11 mouse cellular contexts compared by ENCODE assay signal in genomic region chr4:141419398-141420191, GRCm38 (mm10). TPM values are rescaled to one million over a fixed set of nuclear protein-coding genes. Genes with fewer than 3 reads are reported as not detected.
DNase-seq lines count a peak whose midpoint lies in the region; ATAC-seq and TF ChIP-seq lines count a peak whose summit lies in the region.
"Had no signal": no experiment of that assay in that cellular context is flagged by ENCODE, and none has a peak within 500 bp of the region (broad histone marks: within the 10 kb centered on the region; RNA-seq: fewer than 3 reads in every experiment).

No protein-coding gene starts in this region.

- TF ChIP-seq EP300 in CH12.LX (IDR thresholded peaks at IDR 0.05; ENCODE audit: low read length) = no peak

- ATAC-seq in kidney, embryonic 16.5 days (ENCODE audit: low FRiP score, low TSS enrichment) = peak; percentile 53
- ATAC-seq in granulocyte monocyte progenitor cell, adult 5-6 weeks (replicated peaks; ENCODE audit: poor library complexity, severe bottlenecking) = peak; percentile 98
- ATAC-seq: hindbrain, postnatal 0 days had no signal

- no peak for TF ChIP-seq POLR2A in CH12.LX (IDR thresholded peaks at IDR 0.05; ENCODE audit: low read depth, low read length)

- TF ChIP-seq CTCF in CH12.LX (conservative IDR thresholded peaks at IDR 0.05 in 1 of 2, IDR thresholded peaks at IDR 0.05 in 1 of 2; ENCODE audit: low read depth in 2 of 2, low read length in 2 of 2) = no peak

- H3K4me3 ChIP-seq in kidney, embryonic 16.5 days (ENCODE audit: low read length) = no peak overlapping the region
- H3K4me3 ChIP-seq in CH12.LX (replicated peaks in 1 of 3; ENCODE audit: low read depth in 2 of 3, low read length in 2 of 3, poor library complexity in 1 of 3) (no peak overlapping the region), macrophage (ENCODE audit: inconsistent target) (no peak overlapping the region)
- H3K4me3 ChIP-seq: embryonic facial prominence, embryonic 15.5 days had no signal

- intact Hi-C loops in gastrocnemius, postnatal 36 days (cut with DNase I) = no loop called here

- no peak for TF ChIP-seq RAD21 in CH12.LX (IDR thresholded peaks at IDR 0.05; ENCODE audit: low read depth, low read length)

- H3K9me3 ChIP-seq in kidney, embryonic 16.5 days (ENCODE audit: low read length) = no peaks in the 10 kb centered on the region
- H3K9me3 ChIP-seq in CH12.LX (replicated peaks; ENCODE audit: low read length) = no peaks in the 10 kb centered on the region
- H3K9me3 ChIP-seq: embryonic facial prominence, embryonic 15.5 days had no signal

- DNase-seq in kidney, postnatal 36 days = no peak
- peak; percentile 75 for DNase-seq in CH12.LX (ENCODE audit: extremely low read depth)
- no peak for DNase-seq in gastrocnemius, postnatal 36 days
- no peak for DNase-seq in cerebellum, postnatal 25 days
- DNase-seq in gastrocnemius, postnatal 4 days (ENCODE audit: low spot score in 2 of 2) = no peak

- H3K79me2 ChIP-seq in CH12.LX (replicated peaks; ENCODE audit: control insufficient read depth, extremely low read depth, insufficient read depth, poor library complexity, severe bottlenecking) = no peaks in the 10 kb centered on the region
- no peaks in the 10 kb centered on the region for H3K79me2 ChIP-seq in macrophage (ENCODE audit: inconsistent target)

- H3K27ac ChIP-seq in kidney, embryonic 16.5 days (ENCODE audit: low read length) = peak overlapping the region; percentile 33; the same call in 1 of the 2 replicates
- H3K27ac ChIP-seq in CH12.LX (ENCODE audit: insufficient read depth, low read depth) = no peak overlapping the region
- peak overlapping the region; percentile 44 for H3K27ac ChIP-seq in macrophage
- H3K27ac ChIP-seq: embryonic facial prominence, embryonic 15.5 days; hindbrain, postnatal 0 days; liver, embryonic 14.5 days had no signal

- peaks cover 27% of the 10 kb centered on the region for H3K4me1 ChIP-seq in kidney, embryonic 16.5 days (ENCODE audit: insufficient read depth, low read length)
- peaks cover 13 to 45% of the 10 kb centered on the region in 2 experiments for H3K4me1 ChIP-seq in CH12.LX (ENCODE audit: control insufficient read depth in 1 of 2, insufficient read depth in 2 of 2)

- no peak overlapping the region for H3K4me2 ChIP-seq in kidney, embryonic 16.5 days (replicated peaks; ENCODE audit: low read depth, low read length)
- H3K4me2 ChIP-seq in CH12.LX (ENCODE audit: insufficient read depth, low read depth, poor library complexity, severe bottlenecking) = no peak overlapping the region
- H3K4me2 ChIP-seq: embryonic facial prominence, embryonic 15.5 days had no signal

- dilution Hi-C loops in CH12.LX (cut with MboI; ENCODE audit: extremely low pct_ligation_motif_present, extremely low pct_unique_long_range_greater_than_20kb, low sequenced_read_pairs) = no loop called here

- H3K36me3 ChIP-seq in kidney, embryonic 16.5 days (ENCODE audit: insufficient read depth, low read length) = no peaks in the 10 kb centered on the region
- H3K36me3 ChIP-seq in CH12.LX (replicated peaks in 1 of 2; ENCODE audit: control insufficient read depth in 1 of 2, insufficient read depth in 1 of 2, low read length in 1 of 2) (no peaks in the 10 kb centered on the region), macrophage (ENCODE audit: inconsistent target) (no peaks in the 10 kb centered on the region)
- H3K36me3 ChIP-seq: embryonic facial prominence, embryonic 15.5 days had no signal

- in situ Hi-C loops in CH12.LX (cut with MboI; ENCODE audit: low pct_ligation_motif_present, low pct_unique_long_range_greater_than_20kb, low sequenced_read_pairs) = loop anchor here (25.0 kb wide), 2 partner anchors 543 to 668 kb away; partner anchors contain the start of gene Tmem51

- WGBS in kidney, embryonic 16.5 days = 47% methylated on average over 27 of the region's 27 CpGs
- 18% methylated on average over 27 of the region's 27 CpGs for WGBS in macrophage (ENCODE audit: missing documents)

- no peaks in the 10 kb centered on the region; the same call in 1 of the 2 replicates for H3K27me3 ChIP-seq in kidney, embryonic 16.5 days (ENCODE audit: insufficient read depth, low read length)
- no peaks in the 10 kb centered on the region for H3K27me3 ChIP-seq in CH12.LX (replicated peaks)
- H3K27me3 ChIP-seq: embryonic facial prominence, embryonic 15.5 days had no signal

- H3K9ac ChIP-seq in kidney, embryonic 16.5 days (replicated peaks; ENCODE audit: low read length) = no peak overlapping the region; the same call in 1 of the 2 replicates
- no peak overlapping the region for H3K9ac ChIP-seq in CH12.LX (ENCODE audit: insufficient read depth, low read depth)
- H3K9ac ChIP-seq: embryonic facial prominence, embryonic 15.5 days; liver, embryonic 14.5 days had no signal

TF ChIP-seq in CH12.LX, 34 proteins besides CTCF, POLR2A, EP300 and RAD21 (continues in another document):
- TF ChIP-seq MEF2A (IDR thresholded peaks at IDR 0.05; ENCODE audit: borderline replicate concordance, low read depth, low read length) (no peak), ETS1 (conservative IDR thresholded peaks at IDR 0.05; ENCODE audit: low read depth, low read length) (peak; percentile 58; the same call in 1 of the 2 replicates), BHLHE40 (IDR thresholded peaks at IDR 0.05; ENCODE audit: low read depth, low read length) (peak; percentile 81)

RNA-seq across cellular contexts. Expression of gene Hspb7, which starts 1.0 kb away (rescaled TPM):
- polyA plus RNA-seq in kidney, embryonic 16.5 days (2015; fragmentation: Nextera tagmentation; extraction: Ambion mirVana) = 0.58 and 0.80 TPM in 2 replicates
- total RNA-seq in CH12.LX (2012; rRNA removed) = 0.04 TPM in 1 of 2 replicates, not detected in the other
- total RNA-seq in CH12.LX (2014; rRNA removed) = not detected in 2 replicates
- polyA plus RNA-seq in CH12.LX (2012; ENCODE audit: insufficient read length, low read depth) = not detected in 2 replicates
- total RNA-seq in granulocyte monocyte progenitor cell, adult 5-6 weeks (2014; fragmentation: Nextera tagmentation) = not detected in 2 replicates
- not detected in 2 replicates for total RNA-seq in granulocyte monocyte progenitor cell, adult 5-6 weeks (2017)
- total RNA-seq in macrophage (2018; cell fraction: chromatin; rRNA removed) = not detected
- not detected for total RNA-seq in macrophage (2018; cell fraction: cytosol; rRNA removed)
- under 1 TPM in 1 of 26 experiments, not detected in 25; 0.24 TPM for total RNA-seq in macrophage (2018; cell fraction: nucleus; rRNA removed)
- polyA plus RNA-seq in macrophage (2018) = not detected in 3 replicates
- 100 to 1,000 TPM; 198 to 366 TPM for total RNA-seq in gastrocnemius, postnatal 36 days (2021)
- 100 to 1,000 TPM; 154 to 183 TPM for total RNA-seq in gastrocnemius, postnatal 4 days (2021)
- total RNA-seq: hindbrain, postnatal 0 days had no signal

RNA-seq across cellular contexts. Expression of gene Clcnkb, which starts 3.8 kb away (rescaled TPM):
- 34.2 and 48.4 TPM in 2 replicates for polyA plus RNA-seq in kidney, embryonic 16.5 days (2015; fragmentation: Nextera tagmentation; extraction: Ambion mirVana)
- 0.51 and 1.1 TPM in 2 replicates for total RNA-seq in CH12.LX (2012; rRNA removed)
- total RNA-seq in CH12.LX (2014; rRNA removed) = 0.08 TPM in 2 replicates
- 0.24 and 0.42 TPM in 2 replicates for polyA plus RNA-seq in CH12.LX (2012; ENCODE audit: insufficient read length, low read depth)
- total RNA-seq in granulocyte monocyte progenitor cell, adult 5-6 weeks (2014; fragmentation: Nextera tagmentation) = not detected in 2 replicates
- not detected in 2 replicates for total RNA-seq in granulocyte monocyte progenitor cell, adult 5-6 weeks (2017)
- total RNA-seq in macrophage (2018; cell fraction: chromatin; rRNA removed) = not detected
- total RNA-seq in macrophage (2018; cell fraction: cytosol; rRNA removed) = not detected
- not detected for total RNA-seq in macrophage (2018; cell fraction: nucleus; rRNA removed)
- polyA plus RNA-seq in macrophage (2018) = not detected in 3 replicates
- under 1 TPM in 1 of 2 experiments, not detected in 1; 0.27 TPM for total RNA-seq in gastrocnemius, postnatal 36 days (2021)
- total RNA-seq in gastrocnemius, postnatal 4 days (2021) = under 1 TPM; 0.34 to 0.88 TPM
- polyA plus RNA-seq: embryonic facial prominence, embryonic 15.5 days; liver, embryonic 14.5 days had no signal

RNA-seq across cellular contexts. Expression of gene Srarp, which starts 16.3 kb away (rescaled TPM):
- not detected in 2 replicates for polyA plus RNA-seq in kidney, embryonic 16.5 days (2015; fragmentation: Nextera tagmentation; extraction: Ambion mirVana)
- total RNA-seq in CH12.LX (2012; rRNA removed) (not detected in 2 replicates), CH12.LX (2014; rRNA removed) (not detected in 2 replicates)
- polyA plus RNA-seq in CH12.LX (2012; ENCODE audit: insufficient read length, low read depth) (not detected in 2 replicates), macrophage (2018) (not detected in 3 replicates)
- total RNA-seq in granulocyte monocyte progenitor cell, adult 5-6 weeks (2014; fragmentation: Nextera tagmentation) = not detected in 2 replicates
- not detected in 2 replicates for total RNA-seq in granulocyte monocyte progenitor cell, adult 5-6 weeks (2017)
- total RNA-seq in macrophage (2018; cell fraction: chromatin; rRNA removed) = not detected
- not detected for total RNA-seq in macrophage (2018; cell fraction: cytosol; rRNA removed)
- total RNA-seq in macrophage (2018; cell fraction: nucleus; rRNA removed) = not detected
- under 1 TPM; 0.31 to 0.67 TPM for total RNA-seq in gastrocnemius, postnatal 36 days (2021)
- not detected for total RNA-seq in gastrocnemius, postnatal 4 days (2021)
- polyA plus RNA-seq: embryonic facial prominence, embryonic 15.5 days; liver, embryonic 14.5 days had no signal

RNA-seq across cellular contexts. Expression of gene Clcnka, which starts 21.1 kb away (rescaled TPM):
- polyA plus RNA-seq in kidney, embryonic 16.5 days (2015; fragmentation: Nextera tagmentation; extraction: Ambion mirVana) = 14.7 and 17.8 TPM in 2 replicates
- total RNA-seq in CH12.LX (2012; rRNA removed) (not detected in 2 replicates), CH12.LX (2014; rRNA removed) (not detected in 2 replicates)
- polyA plus RNA-seq in CH12.LX (2012; ENCODE audit: insufficient read length, low read depth) (not detected in 2 replicates), macrophage (2018) (not detected in 3 replicates)
- total RNA-seq in granulocyte monocyte progenitor cell, adult 5-6 weeks (2014; fragmentation: Nextera tagmentation) = not detected in 2 replicates
- not detected in 2 replicates for total RNA-seq in granulocyte monocyte progenitor cell, adult 5-6 weeks (2017)
- not detected for total RNA-seq in macrophage (2018; cell fraction: chromatin; rRNA removed)
- total RNA-seq in macrophage (2018; cell fraction: cytosol; rRNA removed) = not detected
- not detected for total RNA-seq in macrophage (2018; cell fraction: nucleus; rRNA removed)
- under 1 TPM; 0.17 to 0.26 TPM for total RNA-seq in gastrocnemius, postnatal 36 days (2021)
- 1 to 10 TPM; 1.6 to 2.6 TPM for total RNA-seq in gastrocnemius, postnatal 4 days (2021)
- polyA plus RNA-seq: liver, embryonic 14.5 days had no signal

RNA-seq across cellular contexts. Expression of gene Zbtb17, which starts 24.9 kb away (rescaled TPM):
- polyA plus RNA-seq in kidney, embryonic 16.5 days (2015; fragmentation: Nextera tagmentation; extraction: Ambion mirVana) = 41.7 and 43.1 TPM in 2 replicates
- 45.3 and 47.6 TPM in 2 replicates for total RNA-seq in CH12.LX (2012; rRNA removed)
- total RNA-seq in CH12.LX (2014; rRNA removed) = 20.4 and 21.4 TPM in 2 replicates
- polyA plus RNA-seq in CH12.LX (2012; ENCODE audit: insufficient read length, low read depth) = 49.7 and 51.2 TPM in 2 replicates
- total RNA-seq in granulocyte monocyte progenitor cell, adult 5-6 weeks (2014; fragmentation: Nextera tagmentation) = 10.0 and 18.4 TPM in 2 replicates
- 19.9 and 28.9 TPM in 2 replicates for total RNA-seq in granulocyte monocyte progenitor cell, adult 5-6 weeks (2017)
- total RNA-seq in macrophage (2018; cell fraction: chromatin; rRNA removed) = 100 to 1,000 TPM in 4 of 26 experiments, 10 to 100 TPM in 22; 30.8 to 125 (median 48.0) TPM
- 10 to 100 TPM; 10.3 to 24.2 (median 12.9) TPM for total RNA-seq in macrophage (2018; cell fraction: cytosol; rRNA removed)
- 10 to 100 TPM; 18.3 to 78.5 (median 37.7) TPM for total RNA-seq in macrophage (2018; cell fraction: nucleus; rRNA removed)
- 10.7 to 11.7 TPM (median 11.6 TPM) in 3 replicates for polyA plus RNA-seq in macrophage (2018)
- total RNA-seq in gastrocnemius, postnatal 36 days (2021) = 10 to 100 TPM; 25.2 to 25.5 TPM
- total RNA-seq in gastrocnemius, postnatal 4 days (2021) = 10 to 100 TPM; 19.9 to 21.2 TPM

Comparison
In these comparisons a context has a peak if more than half of its experiments do, and no peak if none do; other contexts are left out.
1. RNA of gene Hspb7, which starts 1.0 kb away (total RNA-seq): 198 to 366 TPM in gastrocnemius, postnatal 36 days and 154 to 183 TPM in gastrocnemius, postnatal 4 days; 0.04 TPM in CH12.LX and not detected in granulocyte monocyte progenitor cell, adult 5-6 weeks; every median in the first group is over 100 times any median in the second.